Mouse (Mus musculus): Measurements from ENCODE around the gene Ptprn2. TPM values are rescaled to one million over a fixed set of nuclear protein-coding genes. Genes with fewer than 3 reads are reported as not detected.

Ptprn2 gene
- polyA plus RNA-seq, 1 experiment from 2014 or later: 15.8 TPM

- H3K9ac ChIP-seq (replicated peaks; ENCODE audit: low read length): peak overlapping the region; percentile 36; the same call in 1 of the 2 replicates
Observed at GRCm38 (mm10) chr12:117273166-117273565, 787.6 kb downstream of the Ptprn2 start.

GRCm38 (mm10) chr12:117274576-117274975 is 789.1 kb downstream of the Ptprn2 start:
- Histone ChIP-seq H3K9ac (replicated peaks; ENCODE audit: low read length) (no peak overlapping the region), H3K4me1 (ENCODE audit: control insufficient read depth, insufficient read depth, low read length) (peaks cover 42% of the 10 kb centered on the region), H3K9me3 (ENCODE audit: control insufficient read depth, low read length) (no peaks in the 10 kb centered on the region), H3K4me2 (ENCODE audit: low read length) (no peak overlapping the region), H3K27ac (replicated peaks; ENCODE audit: low read depth, low read length) (peak overlapping the region; percentile 90), H3K27me3 (ENCODE audit: control insufficient read depth, insufficient read depth, low read length) (no peaks in the 10 kb centered on the region), H3K4me3 (replicated peaks; ENCODE audit: low read depth, low read length) (no peak overlapping the region), H3K36me3 (ENCODE audit: control insufficient read depth, insufficient read depth, low read length) (peaks cover 81% of the 10 kb centered on the region)
- ATAC-seq (ENCODE audit: low FRiP score, low TSS enrichment): no peak
- DNase-seq: peak; percentile 69
- WGBS: 64% methylated on average over 5 of the region's 5 CpGs

More at GRCm38 (mm10) chr12:117273166-117273565, 787.6 kb downstream of the Ptprn2 start:
- no peaks in the 10 kb centered on the region for H3K9me3 ChIP-seq (ENCODE audit: control insufficient read depth, low read length)
- H3K27me3 ChIP-seq (ENCODE audit: control insufficient read depth, insufficient read depth, low read length): no peaks in the 10 kb centered on the region
- H3K4me2 ChIP-seq (ENCODE audit: low read length): peak overlapping the region; percentile 9; the same call in 1 of the 2 replicates
- DNase-seq: peak; percentile 87
- no peak overlapping the region for H3K4me3 ChIP-seq (replicated peaks; ENCODE audit: low read depth, low read length)
- peaks cover 81% of the 10 kb centered on the region for H3K36me3 ChIP-seq (ENCODE audit: control insufficient read depth, insufficient read depth, low read length)
- peaks cover 56% of the 10 kb centered on the region for H3K4me1 ChIP-seq (ENCODE audit: control insufficient read depth, insufficient read depth, low read length)
- WGBS: 4% methylated on average over 4 of the region's 4 CpGs
- peak; percentile 61; the same call in 1 of the 2 replicates for ATAC-seq (ENCODE audit: low FRiP score, low TSS enrichment)
- peak overlapping the region; percentile 90 for H3K27ac ChIP-seq (replicated peaks; ENCODE audit: low read depth, low read length)

- 96% methylated on average over 3 of the region's 3 CpGs for WGBS
- Histone ChIP-seq H3K9me3 (ENCODE audit: control insufficient read depth, low read length) (no peaks in the 10 kb centered on the region), H3K4me3 (replicated peaks; ENCODE audit: low read depth, low read length) (no peak overlapping the region), H3K4me1 (ENCODE audit: control insufficient read depth, insufficient read depth, low read length) (peaks cover 15% of the 10 kb centered on the region; the same call in 1 of the 2 replicates), H3K4me2 (ENCODE audit: low read length) (no peak overlapping the region), H3K27me3 (ENCODE audit: control insufficient read depth, insufficient read depth, low read length) (no peaks in the 10 kb centered on the region), H3K36me3 (ENCODE audit: control insufficient read depth, insufficient read depth, low read length) (peaks cover 33% of the 10 kb centered on the region), H3K27ac (replicated peaks; ENCODE audit: low read depth, low read length) (no peak overlapping the region), H3K9ac (replicated peaks; ENCODE audit: low read length) (no peak overlapping the region)
- no peak for ATAC-seq (ENCODE audit: low FRiP score, low TSS enrichment)
- no peak for DNase-seq
Observed at GRCm38 (mm10) chr12:117280790-117281189, 795.3 kb downstream of the Ptprn2 start.

DNA sequence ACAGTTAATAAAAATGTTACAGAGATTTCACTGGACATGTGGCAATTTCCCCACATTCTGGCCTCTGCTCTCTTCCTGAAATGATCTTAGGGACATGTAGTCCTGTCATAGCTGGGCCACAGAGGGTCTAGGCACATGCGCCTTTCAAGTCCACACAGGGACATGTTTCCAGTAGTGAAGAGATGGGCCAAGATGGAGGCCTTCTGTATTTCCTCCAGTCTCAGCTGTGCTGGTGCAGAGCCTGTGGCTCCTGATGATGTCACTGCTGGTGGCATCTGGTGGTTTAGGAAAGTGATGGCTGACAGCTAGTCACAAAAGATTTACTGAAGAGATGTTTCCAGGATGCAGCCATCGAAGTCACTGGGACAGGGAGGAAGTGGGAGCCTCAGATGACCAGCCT is 797.1 kb downstream of the Ptprn2 start:
- DNase-seq (no peak), ATAC-seq (ENCODE audit: low FRiP score, low TSS enrichment) (no peak)
- Histone ChIP-seq H3K27me3 (ENCODE audit: control insufficient read depth, insufficient read depth, low read length) (no peaks in the 10 kb centered on the region), H3K4me1 (ENCODE audit: control insufficient read depth, insufficient read depth, low read length) (peaks cover 15% of the 10 kb centered on the region; the same call in 1 of the 2 replicates), H3K27ac (replicated peaks; ENCODE audit: low read depth, low read length) (peak overlapping the region; percentile 63), H3K9me3 (ENCODE audit: control insufficient read depth, low read length) (no peaks in the 10 kb centered on the region), H3K9ac (replicated peaks; ENCODE audit: low read length) (no peak overlapping the region), H3K4me2 (ENCODE audit: low read length) (no peak overlapping the region), H3K36me3 (ENCODE audit: control insufficient read depth, insufficient read depth, low read length) (peaks cover 16% of the 10 kb centered on the region), H3K4me3 (replicated peaks; ENCODE audit: low read depth, low read length) (no peak overlapping the region)
- WGBS: 76% methylated on average over 2 of the region's 2 CpGs

GRCm38 (mm10) chr12:117287456-117287855 is 801.9 kb downstream of the Ptprn2 start:
- 86% methylated on average over 2 of the region's 2 CpGs for WGBS
- DNase-seq: no peak
- no peak overlapping the region for H3K4me3 ChIP-seq (replicated peaks; ENCODE audit: low read depth, low read length)
- peak overlapping the region; percentile 20; the same call in 1 of the 2 replicates for H3K27ac ChIP-seq (replicated peaks; ENCODE audit: low read depth, low read length)
- no peak for ATAC-seq (ENCODE audit: low FRiP score, low TSS enrichment)
- H3K4me1 ChIP-seq (ENCODE audit: control insufficient read depth, insufficient read depth, low read length): peaks cover 11% of the 10 kb centered on the region; the same call in 1 of the 2 replicates
- no peaks in the 10 kb centered on the region for H3K9me3 ChIP-seq (ENCODE audit: control insufficient read depth, low read length)
- H3K4me2 ChIP-seq (ENCODE audit: low read length): no peak overlapping the region
- H3K36me3 ChIP-seq (ENCODE audit: control insufficient read depth, insufficient read depth, low read length): no peaks in the 10 kb centered on the region
- H3K9ac ChIP-seq (replicated peaks; ENCODE audit: low read length): no peak overlapping the region
- H3K27me3 ChIP-seq (ENCODE audit: control insufficient read depth, insufficient read depth, low read length): no peaks in the 10 kb centered on the region

- Histone ChIP-seq H3K4me3 (replicated peaks; ENCODE audit: low read depth, low read length) (no peak overlapping the region), H3K36me3 (ENCODE audit: control insufficient read depth, insufficient read depth, low read length) (no peaks in the 10 kb centered on the region), H3K9ac (replicated peaks; ENCODE audit: low read length) (no peak overlapping the region), H3K9me3 (ENCODE audit: control insufficient read depth, low read length) (no peaks in the 10 kb centered on the region), H3K27ac (replicated peaks; ENCODE audit: low read depth, low read length) (0 out of 2 replicates have a peak overlapping the region, but pooled peaks have one; percentile 26), H3K4me1 (ENCODE audit: control insufficient read depth, insufficient read depth, low read length) (no peaks in the 10 kb centered on the region), H3K4me2 (ENCODE audit: low read length) (no peak overlapping the region), H3K27me3 (ENCODE audit: control insufficient read depth, insufficient read depth, low read length) (no peaks in the 10 kb centered on the region)
- WGBS: 79% methylated on average over 3 of the region's 3 CpGs
- ATAC-seq (ENCODE audit: low FRiP score, low TSS enrichment) (no peak), DNase-seq (no peak)
Observed at GRCm38 (mm10) chr12:117291943-117292342, 806.4 kb downstream of the Ptprn2 start.

GRCm38 (mm10) chr12:117296792-117297191 is 811.3 kb downstream of the Ptprn2 start:
- WGBS: 62% methylated on average over 2 of the region's 2 CpGs
- no peak for ATAC-seq (ENCODE audit: low FRiP score, low TSS enrichment)

DNA sequence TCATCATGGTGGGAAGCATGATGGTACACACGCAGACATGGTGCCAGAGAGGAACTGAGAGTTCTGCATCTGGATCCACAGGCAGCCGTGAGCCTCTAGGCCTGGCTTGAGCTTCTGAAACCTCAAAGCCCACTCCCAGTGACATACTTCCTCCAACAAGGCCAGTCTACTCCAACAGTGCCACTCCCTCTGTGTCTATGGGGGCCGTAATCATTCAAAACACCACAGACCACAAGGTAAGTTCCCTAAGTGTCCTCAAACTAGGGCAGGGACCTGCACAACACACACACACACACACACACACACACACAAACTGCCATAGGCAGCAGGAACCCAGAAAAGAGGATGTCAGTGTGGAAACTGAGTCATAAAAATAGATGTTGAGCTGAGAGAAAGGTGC is 813.6 kb downstream of the Ptprn2 start:
- Histone ChIP-seq H3K27ac (replicated peaks; ENCODE audit: low read depth, low read length) (no peak overlapping the region), H3K27me3 (ENCODE audit: control insufficient read depth, insufficient read depth, low read length) (no peaks in the 10 kb centered on the region), H3K9me3 (ENCODE audit: control insufficient read depth, low read length) (no peaks in the 10 kb centered on the region), H3K9ac (replicated peaks; ENCODE audit: low read length) (no peak overlapping the region), H3K4me1 (ENCODE audit: control insufficient read depth, insufficient read depth, low read length) (no peaks in the 10 kb centered on the region), H3K4me3 (replicated peaks; ENCODE audit: low read depth, low read length) (no peak overlapping the region), H3K36me3 (ENCODE audit: control insufficient read depth, insufficient read depth, low read length) (no peaks in the 10 kb centered on the region), H3K4me2 (ENCODE audit: low read length) (no peak overlapping the region)
- no peak for DNase-seq
- 92% methylated on average over 3 of the region's 3 CpGs for WGBS
- no peak for ATAC-seq (ENCODE audit: low FRiP score, low TSS enrichment)

More at GRCm38 (mm10) chr12:117296792-117297191, 811.3 kb downstream of the Ptprn2 start:
- Histone ChIP-seq H3K27me3 (ENCODE audit: control insufficient read depth, insufficient read depth, low read length) (no peaks in the 10 kb centered on the region), H3K9ac (replicated peaks; ENCODE audit: low read length) (no peak overlapping the region), H3K4me1 (ENCODE audit: control insufficient read depth, insufficient read depth, low read length) (no peaks in the 10 kb centered on the region), H3K27ac (replicated peaks; ENCODE audit: low read depth, low read length) (no peak overlapping the region), H3K9me3 (ENCODE audit: control insufficient read depth, low read length) (no peaks in the 10 kb centered on the region), H3K4me2 (ENCODE audit: low read length) (no peak overlapping the region), H3K4me3 (replicated peaks; ENCODE audit: low read depth, low read length) (no peak overlapping the region), H3K36me3 (ENCODE audit: control insufficient read depth, insufficient read depth, low read length) (no peaks in the 10 kb centered on the region)
- DNase-seq: no peak
